Mouse (Mus musculus): ENCODE measurements around the gene Ankrd65. TPM values are rescaled to one million over a fixed set of nuclear protein-coding genes. Genes with fewer than 3 reads are reported as not detected.
"Not testable (repeated sequence)": the region's sequence is repeated elsewhere in the genome, so short reads cannot be mapped to it uniquely, and the experiment has no call there.

The Ankrd65 gene
- polyA plus RNA-seq (2012; rRNA removed), result not detected in 2 replicates

GRCm38 (mm10) chr4:155790021-155790489 is at the start of gene Ankrd65:
Ankrd65 (plus strand) TSS chr4:155790439.
- no peak for DNase-seq (ENCODE audit: extremely low spot score in 1 of 2, low spot score in 1 of 2)

DNA sequence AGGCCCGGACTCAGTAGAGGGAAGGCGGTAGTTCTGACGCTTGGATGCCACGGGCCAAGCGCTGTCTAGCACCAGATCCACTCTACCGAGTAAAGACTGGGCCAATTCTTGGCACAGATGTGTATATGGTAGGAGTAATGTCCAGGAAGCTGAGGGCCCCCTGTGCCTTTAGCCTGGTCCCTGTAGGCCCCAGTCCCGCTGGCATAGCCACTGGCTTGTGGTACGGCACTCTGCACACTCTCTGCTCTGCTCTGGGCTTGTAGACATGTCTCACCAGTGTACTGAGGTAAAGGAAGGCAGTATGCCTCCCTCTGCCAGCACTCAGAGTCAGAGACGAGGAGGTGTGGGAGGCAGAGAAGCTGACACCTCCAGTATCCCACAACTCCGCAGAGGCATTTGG is 49.6 kb upstream of the Ankrd65 start:
- DNase-seq (ENCODE audit: extremely low spot score in 1 of 2, low spot score in 1 of 2), result not testable (repeated sequence)

GRCm38 (mm10) chr4:155742684-155743083 is 47.6 kb upstream of the Ankrd65 start:
- DNase-seq (ENCODE audit: extremely low spot score in 1 of 2, low spot score in 1 of 2), result no peak

GRCm38 (mm10) chr4:155744474-155744873 is 45.8 kb upstream of the Ankrd65 start:
- no peak for DNase-seq (ENCODE audit: extremely low spot score in 1 of 2, low spot score in 1 of 2)

DNA sequence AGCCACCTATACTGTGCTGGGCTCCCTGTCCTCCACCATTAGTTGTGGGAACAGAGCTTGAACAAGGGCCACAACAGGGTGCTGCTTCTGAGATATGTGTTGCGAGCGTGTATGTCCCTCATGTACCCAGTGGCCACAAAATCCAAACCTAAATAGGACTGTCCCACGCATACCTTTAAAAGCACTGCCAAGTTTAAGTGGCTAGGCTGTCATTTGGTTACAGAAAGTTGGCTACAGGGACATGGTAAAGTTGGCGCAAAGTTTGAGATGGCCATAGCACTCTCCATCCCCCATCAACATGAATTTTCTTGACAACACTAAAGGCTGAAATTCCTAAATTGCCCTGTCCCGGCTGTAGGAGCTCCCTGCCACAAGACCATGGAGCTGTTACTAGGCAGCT is 45.1 kb upstream of the Ankrd65 start:
- DNase-seq (ENCODE audit: extremely low spot score in 1 of 2, low spot score in 1 of 2), result no peak

GRCm38 (mm10) chr4:155746036-155746548 is 44.1 kb upstream of the Ankrd65 start:
- DNase-seq (ENCODE audit: extremely low spot score in 1 of 2, low spot score in 1 of 2), result no peak

DNA sequence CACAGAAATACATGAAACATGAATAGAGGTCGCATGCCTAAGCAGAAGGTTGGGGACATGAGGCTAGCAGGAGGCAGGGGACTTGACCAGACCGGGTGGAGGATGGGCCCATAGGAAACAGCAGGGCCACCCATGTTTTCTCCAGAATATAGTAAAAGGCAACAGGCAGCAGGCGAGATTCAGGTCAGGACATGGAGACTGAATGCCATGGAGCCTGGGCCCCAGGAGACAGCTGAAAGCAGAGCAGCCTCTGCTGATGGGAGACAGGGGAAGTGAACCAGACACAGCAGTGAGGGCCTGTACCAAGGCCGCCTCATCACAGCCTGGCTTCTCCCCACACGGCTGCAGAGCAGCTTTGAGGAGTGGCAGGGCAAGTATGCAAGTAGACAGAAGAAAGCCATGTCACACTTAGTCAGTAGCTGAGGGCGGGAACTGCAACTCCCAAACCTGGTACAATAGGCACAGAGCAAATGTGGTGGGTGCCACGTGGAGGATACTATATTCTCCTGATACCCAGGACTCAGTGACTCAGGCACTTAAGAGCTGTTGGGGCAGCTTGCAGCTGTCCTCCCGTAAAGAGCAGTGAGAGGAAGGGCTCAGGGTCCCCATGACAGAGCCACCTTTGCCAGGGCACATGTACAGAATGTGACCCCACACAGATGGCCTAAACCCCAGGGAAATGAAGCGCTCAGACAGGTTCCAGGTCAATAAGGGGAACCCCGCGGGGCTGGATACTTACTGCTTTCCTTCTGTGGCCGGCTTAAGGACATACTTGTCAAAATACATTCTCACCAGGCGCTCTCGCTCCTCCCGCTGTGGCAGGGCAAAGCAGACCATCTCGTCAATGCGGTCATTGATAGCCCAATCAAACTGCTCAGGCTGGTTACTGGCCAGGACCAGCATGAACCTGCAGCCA is 43.4 kb upstream of the Ankrd65 start:
- no peak for DNase-seq (ENCODE audit: extremely low spot score in 1 of 2, low spot score in 1 of 2)

- DNase-seq (ENCODE audit: extremely low spot score in 1 of 2, low spot score in 1 of 2), result no peak
These were observed 33.2 kb upstream of the Ankrd65 start for GRCm38 (mm10) chr4:155757011-155757410.

DNA sequence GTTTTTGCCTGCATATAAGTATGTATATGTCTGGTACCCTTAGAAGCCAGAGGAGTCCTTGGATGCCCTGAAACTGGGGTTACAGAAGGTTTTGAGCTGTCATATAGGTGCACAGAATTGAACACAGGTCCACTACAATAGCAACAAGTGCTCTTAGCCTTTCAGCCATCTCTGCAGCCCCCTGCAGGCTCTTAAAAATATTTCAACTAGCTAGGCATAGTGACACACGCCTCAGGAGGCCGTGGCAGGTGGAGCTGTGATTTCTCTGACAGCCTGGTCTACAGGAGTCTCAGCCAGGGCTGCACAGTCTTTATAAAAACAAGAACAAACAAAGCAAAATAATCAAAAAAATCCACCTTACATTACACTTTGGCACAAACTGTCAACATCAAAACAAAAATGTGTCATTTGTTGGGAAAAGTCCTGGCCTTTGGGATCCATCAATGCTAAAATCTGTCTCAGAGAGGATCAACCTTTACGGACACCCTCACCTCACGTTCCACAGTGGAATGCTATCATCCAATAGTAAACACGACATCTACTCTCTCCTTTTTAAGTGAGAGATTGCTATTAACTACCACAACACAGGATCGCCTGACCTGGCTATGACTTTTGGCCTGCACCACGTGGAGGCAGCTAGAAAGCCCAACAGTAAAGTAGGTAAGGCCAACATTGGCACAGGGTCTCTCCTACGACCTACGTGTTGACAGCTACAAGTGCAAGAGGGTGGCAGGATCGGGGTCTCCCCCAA is 30.2 kb upstream of the Ankrd65 start:
- DNase-seq (ENCODE audit: extremely low spot score in 1 of 2, low spot score in 1 of 2), result no peak

DNA sequence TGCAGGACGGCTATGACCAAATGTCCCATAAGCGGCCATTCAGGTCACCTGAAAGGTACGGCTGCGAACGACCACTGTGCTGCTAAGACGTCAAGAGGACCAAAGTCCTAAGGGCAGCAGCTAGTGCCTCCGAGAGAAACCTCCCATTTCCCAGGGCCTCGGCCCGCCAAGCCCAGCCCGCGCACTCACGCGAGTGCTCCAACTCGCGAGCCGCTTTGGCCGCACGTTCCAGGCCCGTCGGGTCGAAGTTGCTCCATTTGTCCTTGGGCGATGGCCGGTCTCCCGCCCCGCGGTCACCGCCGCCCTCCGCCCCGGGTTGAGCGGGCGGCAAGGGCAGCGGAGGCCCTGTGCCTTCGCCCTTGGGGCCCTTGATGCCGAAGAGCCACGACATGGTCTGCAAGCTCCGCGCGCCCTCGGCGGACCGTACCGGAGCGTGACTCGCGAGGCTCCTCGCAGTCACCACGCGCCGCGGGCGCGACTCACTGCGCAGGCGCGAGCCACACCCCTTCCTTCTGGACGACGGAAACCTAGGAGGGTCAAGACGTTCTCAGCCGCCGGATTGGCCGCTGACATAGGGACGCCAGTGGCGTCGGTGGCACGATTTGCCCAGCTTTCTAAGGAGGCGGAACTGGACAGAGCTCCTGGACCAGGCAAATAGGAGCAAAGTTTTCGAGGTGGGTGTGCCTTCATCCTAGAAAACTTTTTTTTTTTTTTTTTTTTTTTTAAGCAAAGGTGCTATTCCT is 29.5 kb upstream of the Ankrd65 start, which contains the start of gene Atad3a:
Gene Atad3a, minus strand, starts transcription at position 481 of the 743 bp plus-strand sequence.
- DNase-seq (ENCODE audit: extremely low spot score in 1 of 2, low spot score in 1 of 2), result peak; percentile 93 to 99

DNA sequence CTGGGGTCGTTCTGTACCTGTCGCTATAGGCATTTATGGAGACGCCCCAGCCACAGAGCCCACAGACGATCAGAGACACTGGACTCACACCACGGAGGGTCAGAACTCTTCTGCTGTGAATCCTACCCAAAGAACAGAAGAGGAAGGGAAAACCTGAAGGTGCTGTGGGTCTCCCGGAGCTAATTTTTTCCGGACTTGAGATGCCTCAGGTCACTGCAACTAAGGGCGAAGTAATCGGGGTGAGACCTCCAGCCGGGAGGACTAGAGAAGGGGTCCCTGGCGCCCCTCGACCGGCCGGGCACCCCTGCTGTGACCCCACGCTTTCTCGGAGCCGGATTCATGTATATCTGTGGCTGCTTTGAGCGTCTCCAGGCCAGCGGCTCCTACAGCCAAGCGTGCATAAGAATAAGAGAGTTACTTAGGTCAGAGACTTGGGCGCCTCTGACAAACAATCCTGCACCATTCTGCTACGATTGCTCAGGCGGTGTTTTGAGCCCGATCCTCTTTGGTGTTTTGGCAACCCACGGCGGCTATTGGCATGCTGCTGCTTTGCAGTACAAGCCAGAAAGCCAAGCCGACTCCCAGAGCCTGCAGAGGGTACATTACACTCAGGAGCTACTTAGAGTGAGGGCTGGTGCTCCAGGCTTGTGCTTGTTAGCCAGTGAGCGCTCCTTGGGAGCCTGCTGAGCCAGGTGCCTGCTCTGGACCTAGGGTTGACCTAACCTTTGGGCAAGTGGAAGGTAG is 28.7 kb upstream of the Ankrd65 start:
- no peak for DNase-seq (ENCODE audit: extremely low spot score in 1 of 2, low spot score in 1 of 2)

- DNase-seq (ENCODE audit: extremely low spot score in 1 of 2, low spot score in 1 of 2), result no peak
These were observed 27.9 kb upstream of the Ankrd65 start for GRCm38 (mm10) chr4:155762357-155762756.

DNA sequence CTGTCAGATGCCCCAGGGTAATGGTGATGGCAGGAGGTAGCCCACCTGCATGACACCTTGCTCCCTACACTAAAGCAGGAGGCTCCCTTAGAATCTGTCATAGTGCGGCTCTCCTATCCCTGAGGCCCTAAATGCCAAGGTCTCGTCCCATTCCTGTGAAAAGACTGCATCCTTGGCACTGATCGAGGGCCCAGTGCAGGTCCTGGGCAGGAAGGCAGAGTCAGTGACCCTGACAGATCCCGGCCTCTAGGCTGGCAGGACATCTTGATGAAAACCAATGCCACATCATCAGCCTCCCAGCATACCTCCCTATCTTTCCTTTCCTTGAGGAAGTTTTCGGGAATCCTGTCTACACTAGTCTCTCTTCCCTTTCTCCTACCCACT is 20.8 kb upstream of the Ankrd65 start:
- no peak for DNase-seq (ENCODE audit: extremely low spot score in 1 of 2, low spot score in 1 of 2)

DNA sequence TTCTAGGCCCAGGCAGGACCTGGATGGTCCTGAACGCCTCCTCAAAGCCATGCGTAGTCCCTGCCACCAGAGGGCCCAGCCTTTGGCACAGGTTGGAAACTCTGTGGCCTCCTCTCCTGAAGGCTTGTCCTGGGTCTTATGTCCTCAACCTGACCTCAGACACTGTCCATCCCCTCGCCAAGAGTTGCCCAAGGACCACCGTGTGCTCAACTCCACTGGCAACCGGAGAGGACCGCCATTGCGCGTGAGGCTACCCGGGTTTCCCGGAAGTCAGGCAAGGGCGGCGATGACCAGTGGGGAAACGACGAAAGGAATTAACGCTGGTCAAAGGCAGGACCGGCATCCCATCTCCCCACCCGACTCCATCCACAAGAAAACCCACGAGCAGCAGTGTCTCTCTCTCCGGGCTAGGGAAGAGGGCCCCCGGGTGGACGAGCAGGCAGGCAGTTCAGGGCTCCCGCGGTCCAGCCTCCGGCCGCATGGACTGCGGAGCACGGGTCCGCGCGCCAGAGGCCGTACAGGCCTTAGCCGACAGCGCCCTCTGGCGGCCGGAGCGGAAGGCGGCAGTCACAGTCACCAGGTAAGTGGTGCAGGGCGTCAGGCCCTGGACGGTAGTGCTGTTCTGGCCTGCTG is 20.2 kb upstream of the Ankrd65 start:
- DNase-seq (ENCODE audit: extremely low spot score in 1 of 2, low spot score in 1 of 2), result peak in 1 of 2 experiments; percentile 94

- no peak for DNase-seq (ENCODE audit: extremely low spot score in 1 of 2, low spot score in 1 of 2)
These were observed 19.6 kb upstream of the Ankrd65 start for GRCm38 (mm10) chr4:155770626-155771025.

DNA sequence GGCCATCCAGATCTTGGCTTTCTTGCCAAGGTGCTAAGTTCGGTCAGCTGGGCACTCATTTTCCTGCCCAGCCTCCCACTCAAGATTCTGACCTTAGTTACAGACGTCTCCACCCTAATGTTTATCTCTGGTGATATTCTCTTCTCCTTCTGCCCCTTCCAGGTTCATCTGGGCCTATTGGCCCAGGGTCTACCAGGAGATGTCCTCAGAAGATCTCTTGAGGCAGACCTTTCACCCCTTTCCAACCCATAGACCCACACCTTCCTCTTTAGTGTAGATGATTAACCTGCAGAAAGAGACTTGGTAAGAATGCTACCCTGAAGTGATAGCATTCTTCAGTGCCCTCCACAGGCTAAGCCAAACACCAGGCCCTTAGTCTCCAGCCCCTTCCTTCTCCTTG is 18.5 kb upstream of the Ankrd65 start:
- no peak for DNase-seq (ENCODE audit: extremely low spot score in 1 of 2, low spot score in 1 of 2)

DNA sequence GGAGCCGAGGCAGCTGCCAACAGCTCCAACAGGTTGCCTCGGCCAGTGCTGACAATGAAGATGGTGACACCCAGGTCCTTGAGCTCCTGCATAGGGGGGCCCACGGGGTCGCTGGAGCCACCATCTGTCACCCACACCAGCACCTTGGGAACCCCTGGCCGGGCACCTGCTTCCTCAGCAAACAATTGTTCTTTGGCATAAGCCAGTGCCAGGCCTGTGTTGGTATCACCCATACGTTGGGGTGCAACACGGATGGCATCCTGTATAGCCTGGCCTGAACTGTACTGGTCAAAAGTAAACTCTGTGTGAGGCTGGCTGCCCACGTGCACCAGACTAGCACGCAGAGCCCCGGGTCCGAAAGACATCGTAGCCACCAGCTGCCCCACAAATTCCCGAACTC is 17.5 kb upstream of the Ankrd65 start:
- DNase-seq (ENCODE audit: extremely low spot score in 1 of 2, low spot score in 1 of 2), result no peak

GRCm38 (mm10) chr4:155773335-155774078 is 16.7 kb upstream of the Ankrd65 start:
- DNase-seq (ENCODE audit: extremely low spot score in 1 of 2, low spot score in 1 of 2), result no peak
